Mouse (Mus musculus) cortical plate, adult 2 months (tissue): ENCODE results near the gene Afdn. TPM values are rescaled to one million over a fixed set of nuclear protein-coding genes. Genes with fewer than 3 reads are reported as not detected.
"Not testable (repeated sequence)": the region's sequence is repeated elsewhere in the genome, so short reads cannot be mapped to it uniquely, and the experiment has no call there.

ENCODE experiments used
- H3K27ac ChIP-seq: fragments of 200-500 bp; 2 replicates; pipeline ENCODE4 v1.5.1; 2012; ENCODE audit warnings: low read length, control low read depth, inconsistent platforms; ENCODE audit not compliant: insufficient read depth
- H3K4me1 ChIP-seq: fragments of 200-500 bp; 2 replicates; pipeline ENCODE4 v1.6.1; 2011; ENCODE audit warnings: low read length; ENCODE audit not compliant: control insufficient read depth, insufficient read depth
- H3K4me3 ChIP-seq: fragments of 200-500 bp; 2 replicates; pipeline ENCODE4 v1.5.1; 2011; ENCODE audit warnings: mild to moderate bottlenecking, low read length, control low read depth; ENCODE audit not compliant: insufficient read depth
- CTCF ChIP-seq: fragments of 200-500 bp; IDR thresholded peaks from 2 replicates; pipeline ENCODE4 v1.5.1; 2011; ENCODE audit warnings: mild to moderate bottlenecking, control low read depth, low read length; ENCODE audit not compliant: insufficient read depth; ENCODE audit errors: extremely low read depth
- POLR2A ChIP-seq: fragments of 200-500 bp; IDR thresholded peaks from 2 replicates; pipeline ENCODE4 v1.6.1; 2011; ENCODE audit warnings: mild to moderate bottlenecking, low read length, control low read depth; ENCODE audit not compliant: insufficient read depth; ENCODE audit errors: extremely low read depth
- polyA plus RNA-seq: library from polyadenylated mRNA; depleted of rRNA; stranded (reverse); fragments of >200 nt; gene quantifications from 2 replicates; pipeline ENCODE4 v1.2.3, GENCODE M21; 2012

Gene Afdn
- polyA plus RNA-seq, 1 experiment: 73.9 TPM

DNA sequence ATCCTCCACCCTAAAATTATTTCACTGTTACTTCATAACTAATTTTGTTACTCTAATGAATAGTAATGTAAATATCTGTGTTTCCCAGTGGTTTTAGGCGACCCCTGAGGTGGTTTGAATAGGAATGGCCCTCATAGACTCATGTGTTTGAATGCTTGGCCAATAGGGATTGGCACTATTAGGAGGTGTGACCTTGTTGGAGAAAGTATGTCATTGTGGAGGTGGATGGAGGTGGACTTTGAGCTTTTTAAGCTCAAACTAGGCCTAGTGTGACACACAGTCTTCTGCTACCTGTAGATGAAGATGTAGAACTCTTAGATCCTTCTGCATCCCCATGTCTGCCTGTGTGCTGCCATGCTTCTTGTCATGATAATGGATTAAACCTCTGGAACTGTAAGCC lies 37.4 kb downstream of the Afdn start:
- TF ChIP-seq POLR2A (no peak), CTCF (no peak)
- Histone ChIP-seq H3K4me3 (no peak overlapping the region), H3K4me1 (no peaks in the 10 kb centered on the region), H3K27ac (no peak overlapping the region)

DNA sequence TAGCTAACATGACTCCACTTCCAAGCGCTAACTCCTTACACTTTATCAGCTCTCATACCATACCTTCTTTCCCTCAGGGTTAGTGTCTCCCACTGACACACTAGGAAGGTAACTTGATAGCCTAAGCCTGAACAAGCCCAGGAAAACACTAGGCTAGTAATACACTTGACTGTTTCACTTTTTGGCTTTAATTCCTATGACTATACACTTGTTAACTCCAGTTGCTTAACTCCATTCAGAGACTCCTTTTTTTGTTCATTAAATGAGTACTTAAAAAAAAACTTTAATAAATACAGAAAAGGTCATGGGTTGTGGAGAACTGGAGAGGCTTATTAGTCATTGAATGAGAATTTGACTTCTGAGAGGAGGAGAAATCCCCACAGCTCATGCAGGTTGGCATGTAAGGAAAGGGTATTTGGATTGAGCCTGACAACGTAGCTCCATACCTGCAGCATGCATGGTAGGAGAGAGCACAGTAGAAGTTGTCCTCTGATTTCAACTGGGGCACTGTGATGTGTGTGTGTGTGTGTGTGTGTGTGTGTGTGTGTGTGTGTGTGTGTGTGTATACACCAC lies 42.6 kb downstream of the Afdn start:
- no peaks in the 10 kb centered on the region for H3K4me1 ChIP-seq
- H3K27ac ChIP-seq: no peak overlapping the region
- TF ChIP-seq CTCF (no peak), POLR2A (no peak)
- no peak overlapping the region for H3K4me3 ChIP-seq

DNA sequence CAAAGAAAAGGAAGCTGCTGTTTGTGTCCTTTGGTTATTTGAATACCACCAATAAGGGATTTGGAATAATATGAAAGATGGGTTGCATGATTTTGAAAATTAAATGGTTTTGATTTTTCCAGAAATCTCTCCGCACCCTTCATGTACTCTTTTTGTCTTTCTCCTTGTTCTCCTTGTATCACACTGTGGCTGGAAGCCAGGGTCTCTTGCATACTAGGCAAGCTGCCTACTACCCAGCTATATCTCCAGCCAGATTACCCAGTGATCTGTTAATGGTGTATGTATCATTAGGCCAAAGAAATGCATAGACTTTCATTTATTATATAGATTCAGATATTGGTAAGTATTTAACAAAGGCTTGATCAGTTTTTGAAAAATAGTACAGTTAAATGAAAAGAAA lies 45.7 kb downstream of the Afdn start:
- TF ChIP-seq CTCF (no peak), POLR2A (no peak)
- H3K4me3 ChIP-seq: no peak overlapping the region
- H3K4me1 ChIP-seq: no peaks in the 10 kb centered on the region
- no peak overlapping the region for H3K27ac ChIP-seq

DNA sequence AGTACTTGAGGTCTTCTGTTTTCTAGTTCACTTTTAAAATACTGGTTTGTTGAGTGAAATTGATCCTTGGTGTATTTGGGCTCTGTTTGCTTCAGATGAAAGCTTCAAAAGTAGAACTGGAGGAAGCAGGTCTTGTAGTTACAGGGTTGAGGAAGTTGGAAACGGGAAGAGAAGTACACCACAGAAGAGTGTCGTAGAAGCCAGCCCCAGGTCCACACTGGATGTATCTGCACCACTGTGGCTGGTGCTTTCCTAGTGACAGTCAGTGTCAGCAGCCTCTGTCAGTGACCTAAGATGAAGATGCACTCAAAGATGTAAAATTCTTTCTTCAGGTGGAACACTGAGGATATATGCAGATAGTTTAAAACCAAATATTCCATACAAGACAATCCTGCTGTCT lies 57.5 kb downstream of the Afdn start:
- Histone ChIP-seq H3K4me3 (no peak overlapping the region), H3K4me1 (no peaks in the 10 kb centered on the region), H3K27ac (no peak overlapping the region)
- TF ChIP-seq POLR2A (no peak), CTCF (no peak)

DNA sequence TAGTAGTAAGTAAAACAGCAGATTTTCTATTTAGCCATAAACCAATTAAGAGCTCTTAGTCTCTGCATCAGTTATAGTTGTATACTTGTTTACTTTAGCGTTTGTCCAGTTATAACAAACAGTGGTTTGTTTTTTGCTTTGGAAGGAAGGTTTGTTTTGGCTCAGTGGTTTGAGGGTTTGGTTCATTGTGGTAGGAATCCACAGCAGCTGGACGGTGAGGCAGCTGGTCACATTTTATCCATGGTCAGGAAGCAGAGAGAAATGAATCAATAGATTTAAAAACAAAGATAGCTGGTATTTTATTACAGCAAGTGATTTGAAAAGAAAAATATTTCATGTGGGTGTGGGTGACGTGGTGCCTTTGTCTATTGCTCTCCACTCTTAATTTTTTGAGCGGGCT lies 59.0 kb downstream of the Afdn start:
- no peak overlapping the region for H3K27ac ChIP-seq
- H3K4me1 ChIP-seq: no peaks in the 10 kb centered on the region
- TF ChIP-seq POLR2A (no peak), CTCF (no peak)
- no peak overlapping the region for H3K4me3 ChIP-seq

DNA sequence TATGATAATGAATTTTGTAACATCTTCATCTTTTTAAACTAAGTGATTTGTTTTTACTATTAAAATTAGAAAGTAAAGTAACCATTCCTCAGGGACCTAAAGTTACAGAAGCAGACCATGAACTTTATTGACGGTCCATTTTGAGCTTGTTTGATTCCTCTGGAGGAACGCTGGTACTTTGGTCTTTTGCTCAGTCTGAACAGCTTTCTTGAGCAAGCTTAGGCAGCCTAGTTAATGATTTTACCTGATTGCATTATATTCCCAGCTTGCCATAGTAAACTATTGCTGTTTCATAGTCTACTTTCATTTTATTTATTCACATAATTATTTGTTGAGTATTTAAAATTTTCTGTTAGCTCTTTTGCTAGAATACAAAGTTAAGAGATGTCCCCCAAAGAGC lies 60.3 kb downstream of the Afdn start:
- no peak overlapping the region for H3K27ac ChIP-seq
- TF ChIP-seq POLR2A (no peak), CTCF (no peak)
- no peak overlapping the region for H3K4me3 ChIP-seq
- no peaks in the 10 kb centered on the region for H3K4me1 ChIP-seq

DNA sequence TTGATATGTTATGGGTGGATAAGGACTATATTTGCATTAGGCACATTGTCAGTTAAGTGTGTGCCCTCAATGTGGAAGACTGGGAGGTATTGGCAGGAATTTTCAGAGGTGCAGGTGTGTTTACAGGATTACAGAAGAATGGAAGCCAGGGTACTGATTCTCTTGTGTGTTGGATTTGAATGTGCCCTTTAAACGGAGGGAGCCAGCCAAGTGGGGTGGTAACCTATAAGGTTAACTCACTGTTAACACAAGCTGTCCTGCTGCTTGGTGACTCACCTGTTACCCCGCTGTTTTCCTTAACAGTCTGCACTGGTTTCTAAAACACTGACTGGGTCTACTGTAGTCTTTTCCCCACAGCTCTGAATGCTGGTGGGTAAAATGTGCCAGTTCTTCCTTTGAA lies 65.1 kb downstream of the Afdn start:
- TF ChIP-seq CTCF (no peak), POLR2A (no peak)

DNA sequence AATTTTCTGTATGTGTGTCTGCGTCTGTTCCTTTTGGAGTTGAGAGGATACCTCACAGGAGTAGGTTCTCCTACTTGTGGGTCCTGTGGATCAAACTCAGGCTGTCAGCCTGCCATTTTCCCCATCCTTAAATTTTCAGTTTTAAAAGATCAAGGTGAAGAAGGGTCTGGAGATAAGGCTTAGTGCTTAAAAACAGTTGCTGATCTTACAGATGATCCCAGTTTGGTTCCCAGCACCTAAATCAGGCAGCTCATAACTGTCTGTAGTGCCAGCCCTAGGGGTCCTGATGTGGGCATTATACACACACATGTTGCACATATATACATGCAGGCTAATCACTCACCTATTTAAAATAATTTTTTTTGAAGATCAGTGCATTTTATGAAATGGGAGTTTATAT lies 69.9 kb downstream of the Afdn start:
- Histone ChIP-seq H3K4me3 (no peak overlapping the region), H3K4me1 (no peaks in the 10 kb centered on the region), H3K27ac (no peak overlapping the region)
- TF ChIP-seq POLR2A (no peak), CTCF (no peak)

More for the DNA sequence above, 65.1 kb downstream of the Afdn start:
- no peak overlapping the region for H3K27ac ChIP-seq
- H3K4me1 ChIP-seq: no peaks in the 10 kb centered on the region
- no peak overlapping the region for H3K4me3 ChIP-seq

DNA sequence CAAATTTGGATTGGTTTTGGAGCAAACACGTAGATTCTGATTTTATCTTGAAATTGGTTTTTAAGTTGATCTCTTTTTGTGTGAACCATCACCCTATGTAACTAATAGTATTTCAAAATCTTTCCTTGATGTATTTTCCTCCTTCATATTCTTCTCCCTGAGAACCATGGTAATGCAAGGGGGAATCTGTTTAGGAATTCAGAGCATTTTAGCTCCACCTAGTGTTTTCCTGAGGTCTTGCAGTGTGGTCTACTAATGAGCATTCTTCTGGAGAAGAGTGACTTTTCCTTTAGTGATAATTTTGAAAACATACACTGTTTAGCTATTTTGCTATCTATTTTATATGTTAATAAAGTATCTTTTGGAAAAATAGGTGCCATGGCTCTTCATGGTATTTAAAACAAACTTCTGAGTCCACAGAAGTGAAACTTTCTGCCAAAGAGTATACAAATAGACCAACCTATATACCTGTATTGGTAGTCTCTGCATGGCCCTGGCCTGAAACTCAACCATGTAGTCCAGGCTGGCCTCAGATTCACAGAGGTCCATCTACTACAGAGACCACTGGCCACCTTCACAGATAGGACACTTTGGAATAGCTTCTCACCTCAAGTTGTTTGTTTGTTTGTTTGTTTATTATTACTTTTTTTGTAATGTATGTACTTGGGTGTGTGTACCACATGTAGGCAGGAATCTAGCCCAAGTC lies 70.5 kb downstream of the Afdn start:
- TF ChIP-seq CTCF (peak; percentile 30; the same call in 1 of the 2 replicates), POLR2A (no peak)
- Histone ChIP-seq H3K4me1 (no peaks in the 10 kb centered on the region; the same call in 1 of the 2 replicates), H3K4me3 (no peak overlapping the region), H3K27ac (no peak overlapping the region)

DNA sequence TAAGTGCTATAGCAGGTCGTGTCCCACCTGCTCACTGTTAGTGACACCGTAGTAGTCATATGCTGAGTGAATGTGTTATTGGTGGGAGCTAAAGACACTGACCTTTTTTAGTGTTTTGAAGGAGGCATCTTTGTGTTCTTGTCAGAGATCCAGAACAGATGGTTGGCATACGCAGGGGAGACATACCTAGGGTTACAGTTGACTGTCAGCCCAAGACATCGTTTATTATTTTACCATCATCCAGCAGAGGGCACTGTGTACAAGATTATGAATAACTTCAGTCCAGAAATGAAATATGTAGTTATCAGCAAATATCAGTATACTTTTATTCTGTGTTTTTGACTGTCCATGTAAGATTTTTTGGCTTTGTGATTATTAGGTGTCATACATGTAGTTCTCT lies 75.5 kb downstream of the Afdn start:
- no peak overlapping the region for H3K4me3 ChIP-seq
- H3K27ac ChIP-seq: no peak overlapping the region
- no peak for TF ChIP-seq POLR2A
- TF ChIP-seq CTCF: peak; percentile 27; the same call in 1 of the 2 replicates
- no peaks in the 10 kb centered on the region; the same call in 1 of the 2 replicates for H3K4me1 ChIP-seq

DNA sequence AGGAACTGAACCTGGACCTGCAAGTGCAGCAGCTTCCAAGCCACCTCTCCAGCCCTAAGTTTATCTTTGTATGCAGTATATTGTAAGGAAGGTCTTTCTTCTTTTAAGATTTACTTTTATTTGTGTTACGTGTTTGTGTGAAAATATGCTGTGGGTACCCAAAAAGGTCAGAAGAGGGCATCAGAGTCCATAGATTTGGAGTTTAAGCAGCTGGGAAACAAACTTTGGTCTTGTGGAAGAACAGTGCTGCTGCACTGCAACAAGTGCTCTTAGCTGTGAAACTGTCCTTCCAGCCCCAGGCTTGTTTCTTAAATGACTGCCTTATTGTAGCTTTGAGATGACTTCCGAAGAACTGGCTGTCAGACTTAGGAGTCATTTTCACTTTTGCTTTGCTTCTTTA lies 89.8 kb downstream of the Afdn start:
- Histone ChIP-seq H3K4me3 (no peak overlapping the region), H3K4me1 (peaks cover 6% of the 10 kb centered on the region; the same call in 1 of the 2 replicates), H3K27ac (no peak overlapping the region)
- TF ChIP-seq POLR2A (no peak), CTCF (peak; percentile 1; the same call in 1 of the 2 replicates)

DNA sequence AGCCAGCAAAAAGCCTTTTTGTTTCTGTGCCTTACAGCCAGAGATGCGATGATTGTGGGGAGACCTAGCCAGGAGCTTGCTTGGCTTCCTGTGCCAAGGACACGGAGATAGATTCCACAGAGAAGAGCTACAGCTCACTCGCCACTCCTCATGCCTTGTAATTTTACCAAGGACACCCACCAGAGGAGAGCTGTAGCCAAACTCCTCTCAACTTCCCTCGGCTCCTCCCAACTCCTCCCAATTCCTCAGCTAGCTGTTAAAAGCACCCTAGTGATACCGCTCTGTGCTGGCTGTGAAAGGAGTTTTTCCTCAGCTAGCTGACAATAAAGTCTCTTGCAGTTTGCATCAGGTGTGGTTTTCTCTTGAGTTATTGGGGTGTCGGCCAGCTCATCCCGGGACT lies 93.5 kb downstream of the Afdn start:
- H3K4me1 ChIP-seq, H3K4me3 ChIP-seq, H3K27ac ChIP-seq: not testable (repeated sequence)
